Mouse (Mus musculus) intestine, embryonic 15.5 days (tissue): ENCODE data around the gene Ms4a2. TPM values are rescaled to one million over a fixed set of nuclear protein-coding genes. Genes with fewer than 3 reads are reported as not detected.

Source experiments
- ATAC-seq: fragments of 200-750 bp; cut with Nextera tagmentation; 2 replicates; pipeline ENCODE4 v1.8.0; 2017; ENCODE audit warnings: moderate TSS enrichment, moderate library complexity
- H3K27ac ChIP-seq: fragments of 300-500 bp; sonication (generic); 2 replicates; pipeline ENCODE4 v1.5.1; 2015; ENCODE audit warnings: mild to moderate bottlenecking, inconsistent platforms
- H3K27me3 ChIP-seq: fragments of 300-500 bp; sonication (generic); replicated peaks from 2 replicates; pipeline ENCODE4 v1.6.1; 2015; ENCODE audit warnings: inconsistent platforms
- H3K36me3 ChIP-seq: fragments of 300-500 bp; sonication (generic); 2 replicates; pipeline ENCODE4 v1.6.1; 2015; ENCODE audit warnings: inconsistent platforms
- H3K4me1 ChIP-seq: fragments of 300-500 bp; sonication (generic); replicated peaks from 2 replicates; pipeline ENCODE4 v1.6.1; 2015; ENCODE audit warnings: inconsistent platforms
- H3K4me2 ChIP-seq: fragments of 300-500 bp; sonication (generic); replicated peaks from 2 replicates; pipeline ENCODE4 v1.6.1; 2015; ENCODE audit warnings: mild to moderate bottlenecking, inconsistent platforms
- H3K4me3 ChIP-seq: fragments of 300-500 bp; sonication (generic); replicated peaks from 2 replicates; pipeline ENCODE4 v1.5.1; 2015; ENCODE audit warnings: inconsistent platforms
- H3K9ac ChIP-seq: fragments of 300-500 bp; sonication (generic); 2 replicates; pipeline ENCODE4 v1.6.1; 2015; ENCODE audit warnings: inconsistent platforms
- H3K9me3 ChIP-seq: fragments of 300-500 bp; sonication (generic); 2 replicates; pipeline ENCODE4 v1.6.1; 2016; ENCODE audit warnings: inconsistent platforms
- WGBS: fragments of 180-500 bp; shearing (Covaris S2); methylation state at CpG from one replicate; pipeline ENCODE4 v1.1.7; 2015; 5-methylcytosine and 5-hydroxymethylcytosine counted together
- polyA plus RNA-seq: library from polyadenylated mRNA; unstranded; fragments of >200 nt; fragmentation: Nextera tagmentation; extraction: Ambion mirVana; gene quantifications from 2 replicates; pipeline ENCODE4 v1.2.1, GENCODE M21; 2015

The Ms4a2 gene
- 0.15 and 0.18 TPM in 2 replicates for polyA plus RNA-seq

DNA sequence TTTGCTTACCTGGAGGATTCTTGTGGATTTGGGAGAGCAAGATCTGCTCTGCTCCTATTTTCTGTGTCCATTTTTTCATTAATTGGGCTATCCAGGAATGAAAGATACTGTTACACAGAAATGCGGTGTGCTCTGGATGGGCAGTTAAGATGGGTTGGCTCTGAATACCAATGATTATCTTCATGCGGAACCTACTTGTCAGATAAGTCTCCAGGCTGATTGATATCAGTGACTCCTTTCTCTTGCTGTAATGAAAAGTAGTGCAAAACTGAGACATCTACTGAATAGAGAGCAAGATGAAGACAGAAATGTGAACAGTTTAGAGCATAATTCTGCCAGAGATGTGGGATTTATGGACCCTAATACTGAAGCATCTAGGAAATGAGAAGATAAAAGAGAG, at the start of gene Ms4a2:
Ms4a2 (minus strand) TSS at position 169 of the 400 bp plus-strand sequence.
- H3K4me2 ChIP-seq, result no peak within 1 kb of the TSS
- H3K27me3 ChIP-seq, result no peaks in the 10 kb centered on the region
- H3K9ac ChIP-seq, result no peak within 1 kb of the TSS
- ATAC-seq, result no peak
- no peak within 1 kb of the TSS for H3K4me3 ChIP-seq
- H3K4me1 ChIP-seq, result no peaks in the 10 kb centered on the region
- no peaks in the 10 kb centered on the region for H3K36me3 ChIP-seq
- no peaks in the 10 kb centered on the region for H3K9me3 ChIP-seq
- H3K27ac ChIP-seq, result no peak within 1 kb of the TSS
- WGBS, result 81% methylated on average over 2 of the region's 2 CpGs

DNA sequence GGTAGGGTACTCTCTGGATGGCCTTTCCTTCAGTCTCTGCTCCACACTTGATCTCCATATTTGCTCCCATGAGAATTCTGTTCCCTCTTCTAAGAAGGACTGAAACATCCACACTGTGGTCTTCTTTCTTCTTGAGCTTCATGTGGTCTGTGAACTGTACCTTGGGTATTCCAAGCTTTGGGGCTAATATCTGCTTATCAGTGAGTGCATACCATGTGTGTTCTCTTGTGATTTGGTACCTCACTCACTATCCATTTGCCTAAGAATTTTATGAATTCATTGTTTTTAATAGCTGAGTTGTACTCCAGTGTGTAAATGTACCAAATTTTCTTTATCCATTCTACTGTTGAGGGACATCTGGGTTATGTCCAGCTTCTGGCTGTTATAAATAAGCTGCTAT, 38.0 kb upstream of the Ms4a2 start:
- H3K27ac ChIP-seq, result no peak overlapping the region
- H3K36me3 ChIP-seq, result no peaks in the 10 kb centered on the region
- H3K9ac ChIP-seq, result no peak overlapping the region
- no peak overlapping the region for H3K4me2 ChIP-seq
- H3K27me3 ChIP-seq, result no peaks in the 10 kb centered on the region
- H3K9me3 ChIP-seq, result no peaks in the 10 kb centered on the region
- H3K4me1 ChIP-seq, result no peaks in the 10 kb centered on the region
- no peak for ATAC-seq
- H3K4me3 ChIP-seq, result no peak overlapping the region

DNA sequence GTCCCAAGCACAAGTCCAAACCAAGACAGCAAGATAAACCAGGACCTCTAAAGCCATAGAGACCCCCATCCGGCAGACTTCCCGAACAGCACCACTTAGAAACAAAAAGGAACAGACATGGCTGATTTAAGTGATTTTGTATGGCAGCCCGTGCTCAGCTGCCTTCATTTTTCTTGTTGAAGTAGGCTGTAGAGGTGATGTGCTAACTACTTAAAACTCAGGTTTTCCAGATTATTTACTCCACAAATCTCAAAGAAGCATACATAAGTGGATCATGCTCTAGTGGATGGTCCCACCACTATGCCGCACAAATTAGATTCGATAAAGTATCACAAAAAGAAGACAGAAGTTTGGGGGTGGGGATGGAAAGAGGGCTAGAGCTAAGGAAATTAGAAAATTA, 36.9 kb upstream of the Ms4a2 start, which contains the start of gene Oosp2:
Oosp2 (minus strand) TSS at position 101 of the 400 bp plus-strand sequence.
- ATAC-seq, result no peak
- H3K4me1 ChIP-seq, result no peaks in the 10 kb centered on the region
- no peak within 1 kb of the TSS for H3K4me3 ChIP-seq
- no peaks in the 10 kb centered on the region for H3K36me3 ChIP-seq
- no peaks in the 10 kb centered on the region for H3K9me3 ChIP-seq
- 89% methylated on average over 5 of the region's 5 CpGs for WGBS
- no peak within 1 kb of the TSS for H3K4me2 ChIP-seq
- no peaks in the 10 kb centered on the region for H3K27me3 ChIP-seq
- no peak within 1 kb of the TSS for H3K9ac ChIP-seq
- H3K27ac ChIP-seq, result no peak within 1 kb of the TSS

DNA sequence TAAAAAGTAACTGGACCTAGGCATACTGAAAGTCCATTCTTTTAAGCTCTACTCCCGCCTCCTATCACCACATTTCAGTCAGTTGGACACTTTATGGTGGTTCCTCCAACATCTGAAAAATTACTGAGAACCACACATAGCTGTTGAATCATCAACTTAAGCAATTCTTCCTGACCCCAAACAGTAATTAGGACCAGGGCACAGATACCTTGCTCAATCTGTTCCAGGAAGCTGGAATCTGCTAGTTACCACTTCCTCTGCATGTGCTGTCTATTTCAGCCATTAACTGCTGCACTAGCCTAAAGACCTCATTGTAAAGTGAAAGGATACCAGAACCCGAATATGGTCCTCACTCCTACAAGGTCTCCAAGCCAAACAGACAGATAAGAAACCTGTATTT, 35.6 kb upstream of the Ms4a2 start:
- no peak overlapping the region for H3K4me2 ChIP-seq
- no peaks in the 10 kb centered on the region for H3K36me3 ChIP-seq
- WGBS, result 68% methylated on average over 2 of the region's 2 CpGs
- no peak overlapping the region for H3K4me3 ChIP-seq
- H3K27ac ChIP-seq, result no peak overlapping the region
- H3K9me3 ChIP-seq, result no peaks in the 10 kb centered on the region
- H3K27me3 ChIP-seq, result no peaks in the 10 kb centered on the region
- no peak overlapping the region for H3K9ac ChIP-seq
- no peak for ATAC-seq
- no peaks in the 10 kb centered on the region for H3K4me1 ChIP-seq

DNA sequence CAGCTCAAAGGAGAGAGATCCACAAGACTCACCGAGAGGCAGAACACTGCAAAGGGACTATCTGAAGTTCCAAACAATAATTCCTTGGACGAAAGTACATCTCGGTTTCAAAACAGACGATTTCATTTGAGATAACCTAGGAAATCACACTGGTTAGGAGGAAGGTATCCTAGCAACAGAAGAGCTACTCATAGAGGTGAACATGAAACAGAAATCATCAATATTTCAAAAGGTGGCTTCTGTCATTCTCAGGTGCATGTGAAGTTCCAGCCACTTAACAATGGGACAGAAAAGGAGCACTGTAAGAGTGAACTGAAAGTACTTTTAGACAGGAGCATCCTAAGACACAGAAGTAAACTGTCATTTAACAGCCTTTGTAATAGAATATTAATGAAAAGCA, 26.0 kb upstream of the Ms4a2 start:
- no peaks in the 10 kb centered on the region for H3K4me1 ChIP-seq
- H3K4me2 ChIP-seq, result no peak overlapping the region
- WGBS, result 75% methylated on average over 4 of the region's 4 CpGs
- no peak for ATAC-seq
- no peaks in the 10 kb centered on the region for H3K27me3 ChIP-seq
- no peak overlapping the region for H3K4me3 ChIP-seq
- H3K9ac ChIP-seq, result no peak overlapping the region
- no peaks in the 10 kb centered on the region for H3K36me3 ChIP-seq
- H3K9me3 ChIP-seq, result no peaks in the 10 kb centered on the region
- no peak overlapping the region for H3K27ac ChIP-seq

- WGBS, result 79% methylated on average over 3 of the region's 3 CpGs
- Histone ChIP-seq H3K27ac (no peak overlapping the region), H3K4me3 (no peak overlapping the region), H3K4me1 (no peaks in the 10 kb centered on the region), H3K36me3 (no peaks in the 10 kb centered on the region), H3K9me3 (no peaks in the 10 kb centered on the region), H3K27me3 (no peaks in the 10 kb centered on the region), H3K9ac (no peak overlapping the region), H3K4me2 (no peak overlapping the region)
- no peak for ATAC-seq
Measured at GRCm38 (mm10) chr19:11646166-11646565, 22.6 kb upstream of the Ms4a2 start.

DNA sequence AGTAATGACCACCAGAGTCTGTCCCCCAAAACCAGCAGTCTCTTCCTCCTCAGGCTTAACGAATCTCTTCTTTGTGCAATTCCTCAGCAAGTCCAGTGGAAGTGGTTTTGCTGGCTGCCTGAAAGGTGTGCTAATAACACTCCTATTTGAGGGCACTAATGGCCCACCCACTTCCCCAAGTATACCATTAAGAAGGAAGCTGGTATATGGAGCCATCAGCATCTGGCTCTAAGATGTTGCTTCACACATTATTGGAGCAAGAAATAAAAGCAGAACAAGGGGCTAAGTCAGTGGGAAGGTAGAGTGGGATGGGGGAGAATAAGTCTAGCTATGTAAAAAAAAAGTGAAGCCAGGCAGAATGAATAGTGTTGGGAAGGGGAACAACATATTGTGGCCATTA, 17.2 kb upstream of the Ms4a2 start, which contains the start of gene Ms4a3:
Ms4a3 (minus strand) TSS at position 120 of the 400 bp plus-strand sequence.
- no peak for ATAC-seq
- H3K27ac ChIP-seq, result no peak within 1 kb of the TSS
- no peaks in the 10 kb centered on the region for H3K4me1 ChIP-seq
- H3K27me3 ChIP-seq, result no peaks in the 10 kb centered on the region
- no peak within 1 kb of the TSS for H3K4me2 ChIP-seq
- no peak within 1 kb of the TSS for H3K4me3 ChIP-seq
- WGBS, result 65% methylated on average over 1 of the region's 1 CpGs
- H3K36me3 ChIP-seq, result no peaks in the 10 kb centered on the region
- no peak within 1 kb of the TSS for H3K9ac ChIP-seq
- H3K9me3 ChIP-seq, result no peaks in the 10 kb centered on the region

DNA sequence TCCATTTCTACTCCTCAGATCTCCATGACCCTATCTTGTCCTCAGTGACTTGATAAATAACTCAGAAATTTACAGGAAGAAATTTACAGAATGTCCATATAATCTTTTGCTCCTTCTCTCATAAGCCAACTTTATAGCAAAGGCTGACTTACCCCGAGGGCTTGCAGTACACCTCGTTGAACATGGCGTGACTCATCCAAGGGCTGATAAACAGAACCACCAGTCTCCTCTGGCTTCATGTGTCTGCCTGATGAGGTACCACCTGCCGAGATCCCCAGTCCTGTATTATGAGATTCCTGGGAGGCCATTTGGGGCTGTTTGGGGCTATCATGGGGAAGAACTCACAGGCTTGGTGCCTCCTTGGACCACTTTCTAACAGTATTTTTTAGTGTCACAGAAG, 15.5 kb upstream of the Ms4a2 start:
- Histone ChIP-seq H3K36me3 (no peaks in the 10 kb centered on the region), H3K4me3 (no peak overlapping the region), H3K4me2 (no peak overlapping the region), H3K9me3 (no peaks in the 10 kb centered on the region), H3K9ac (no peak overlapping the region), H3K27ac (no peak overlapping the region), H3K27me3 (no peaks in the 10 kb centered on the region), H3K4me1 (no peaks in the 10 kb centered on the region)
- no peak for ATAC-seq
- WGBS, result 72% methylated on average over 4 of the region's 4 CpGs

GRCm38 (mm10) chr19:11635572-11635971, 12.1 kb upstream of the Ms4a2 start:
- 75% methylated on average over 5 of the region's 5 CpGs for WGBS
- Histone ChIP-seq H3K36me3 (no peaks in the 10 kb centered on the region), H3K9ac (no peak overlapping the region), H3K4me2 (no peak overlapping the region), H3K4me3 (no peak overlapping the region), H3K4me1 (no peaks in the 10 kb centered on the region), H3K27me3 (no peaks in the 10 kb centered on the region), H3K9me3 (no peaks in the 10 kb centered on the region), H3K27ac (no peak overlapping the region)
- no peak for ATAC-seq

- no peaks in the 10 kb centered on the region for H3K9me3 ChIP-seq
- no peak for ATAC-seq
- no peak overlapping the region for H3K9ac ChIP-seq
- no peak overlapping the region for H3K4me2 ChIP-seq
- H3K36me3 ChIP-seq, result no peaks in the 10 kb centered on the region
- no peak overlapping the region for H3K27ac ChIP-seq
- WGBS, result 81% methylated on average over 2 of the region's 2 CpGs
- H3K4me1 ChIP-seq, result no peaks in the 10 kb centered on the region
- no peak overlapping the region for H3K4me3 ChIP-seq
- no peaks in the 10 kb centered on the region for H3K27me3 ChIP-seq
Measured at GRCm38 (mm10) chr19:11634330-11634729, 10.8 kb upstream of the Ms4a2 start.

- H3K4me3 ChIP-seq, result no peak overlapping the region
- H3K9me3 ChIP-seq, result no peaks in the 10 kb centered on the region
- WGBS, result 84% methylated on average over 1 of the region's 1 CpGs
- no peak overlapping the region for H3K27ac ChIP-seq
- no peak for ATAC-seq
- H3K4me2 ChIP-seq, result no peak overlapping the region
- no peaks in the 10 kb centered on the region for H3K27me3 ChIP-seq
- no peaks in the 10 kb centered on the region for H3K36me3 ChIP-seq
- H3K9ac ChIP-seq, result no peak overlapping the region
- H3K4me1 ChIP-seq, result no peaks in the 10 kb centered on the region
Measured at GRCm38 (mm10) chr19:11633732-11634131, 10.2 kb upstream of the Ms4a2 start.

DNA sequence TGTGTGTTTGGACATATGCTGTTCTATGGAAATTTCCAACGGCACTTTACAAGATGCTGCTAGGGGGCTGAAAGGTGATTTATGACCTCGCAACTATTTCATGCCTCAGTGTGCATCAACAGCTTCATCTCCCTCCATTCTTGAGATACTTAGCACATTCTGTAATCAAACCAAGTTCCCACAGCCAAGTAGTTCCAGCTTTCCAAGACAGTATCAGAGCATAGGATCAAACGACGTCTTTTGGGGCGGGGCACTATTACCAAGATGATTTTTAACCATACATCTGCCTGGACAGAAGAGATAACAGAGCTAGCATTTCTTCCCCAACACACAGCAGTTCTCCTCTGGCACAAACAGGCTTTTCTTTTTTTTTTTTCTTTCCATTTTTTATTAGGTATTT, 1.7 kb upstream of the Ms4a2 start:
- ATAC-seq, result no peak
- Histone ChIP-seq H3K27ac (no peak overlapping the region), H3K4me1 (no peaks in the 10 kb centered on the region), H3K4me2 (no peak overlapping the region), H3K27me3 (no peaks in the 10 kb centered on the region), H3K36me3 (no peaks in the 10 kb centered on the region), H3K4me3 (no peak overlapping the region), H3K9me3 (no peaks in the 10 kb centered on the region), H3K9ac (no peak overlapping the region)
- 51% methylated on average over 5 of the region's 5 CpGs for WGBS

DNA sequence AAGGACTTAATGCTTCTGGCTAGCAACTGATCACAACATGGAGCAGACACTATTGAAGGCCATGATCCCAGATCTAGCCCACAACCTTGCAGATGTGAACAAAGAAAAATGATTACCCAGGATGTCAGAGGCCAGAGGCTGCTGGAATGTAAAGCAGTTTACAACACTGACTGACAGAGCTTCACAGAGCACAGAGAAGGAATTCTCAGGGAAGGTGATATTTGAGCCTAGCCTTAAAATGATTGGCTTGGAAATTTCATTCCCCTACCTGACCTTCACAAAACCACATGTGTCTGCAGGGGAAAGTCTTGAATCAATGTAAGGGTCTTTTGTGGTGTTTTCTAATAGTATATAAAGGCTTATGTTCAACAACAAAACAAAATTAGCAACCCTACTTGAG, 1.3 kb upstream of the Ms4a2 start:
- no peak overlapping the region for H3K4me2 ChIP-seq
- H3K9ac ChIP-seq, result no peak overlapping the region
- no peak overlapping the region for H3K27ac ChIP-seq
- H3K27me3 ChIP-seq, result no peaks in the 10 kb centered on the region
- H3K4me3 ChIP-seq, result no peak overlapping the region
- no peaks in the 10 kb centered on the region for H3K9me3 ChIP-seq
- no peaks in the 10 kb centered on the region for H3K36me3 ChIP-seq
- no peaks in the 10 kb centered on the region for H3K4me1 ChIP-seq
- no peak for ATAC-seq

DNA sequence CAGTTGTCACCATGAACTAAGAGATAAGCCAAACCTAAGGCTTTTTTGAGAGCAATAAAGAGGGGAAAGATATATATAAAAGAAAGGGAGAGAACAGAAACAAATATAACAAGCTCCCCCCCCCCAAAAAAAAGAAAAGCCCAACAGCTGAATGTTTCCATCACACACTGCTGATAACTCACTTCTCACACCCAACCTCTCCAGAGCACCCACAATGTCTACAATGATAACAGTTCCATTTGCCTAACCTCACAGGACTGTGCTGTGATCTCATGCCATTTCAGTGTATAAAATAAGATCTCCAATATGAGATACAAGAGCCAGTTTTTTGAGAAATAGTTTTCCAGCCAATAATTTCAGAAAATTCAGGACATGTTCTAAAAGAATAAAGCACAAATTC, 5.5 kb downstream of the Ms4a2 start:
- H3K9ac ChIP-seq, result no peak overlapping the region
- H3K27me3 ChIP-seq, result no peaks in the 10 kb centered on the region
- ATAC-seq, result no peak
- no peak overlapping the region for H3K27ac ChIP-seq
- H3K9me3 ChIP-seq, result no peaks in the 10 kb centered on the region
- H3K4me1 ChIP-seq, result no peaks in the 10 kb centered on the region
- no peaks in the 10 kb centered on the region for H3K36me3 ChIP-seq
- H3K4me3 ChIP-seq, result no peak overlapping the region
- no peak overlapping the region for H3K4me2 ChIP-seq
